Mouse (Mus musculus) neural tube, embryonic 15.5 days (tissue): Measurements from ENCODE around the gene Fbxo46. TPM values are rescaled to one million over a fixed set of nuclear protein-coding genes. Genes with fewer than 3 reads are reported as not detected.
"Not testable (repeated sequence)": the region's sequence is repeated elsewhere in the genome, so short reads cannot be mapped to it uniquely, and the experiment has no call there.

Experiments
- ATAC-seq: fragments of 200-750 bp; cut with Nextera tagmentation; 2 replicates; pipeline ENCODE4 v1.8.0; 2017; ENCODE audit warnings: mild to moderate bottlenecking, moderate TSS enrichment, moderate library complexity; ENCODE audit not compliant: low FRiP score
- H3K27ac ChIP-seq: fragments of 300-500 bp; sonication (generic); replicated peaks from 2 replicates; pipeline ENCODE4 v1.5.1; 2015; ENCODE audit warnings: mild to moderate bottlenecking, inconsistent platforms
- H3K27me3 ChIP-seq: fragments of 300-500 bp; sonication (generic); replicated peaks from 2 replicates; pipeline ENCODE4 v1.6.1; 2015; ENCODE audit warnings: inconsistent platforms
- H3K36me3 ChIP-seq: fragments of 300-500 bp; sonication (generic); 2 replicates; pipeline ENCODE4 v1.6.1; 2015; ENCODE audit warnings: inconsistent platforms
- H3K4me1 ChIP-seq: fragments of 300-500 bp; sonication (generic); 2 replicates; pipeline ENCODE4 v1.6.1; 2015; ENCODE audit warnings: inconsistent platforms
- H3K4me2 ChIP-seq: fragments of 300-500 bp; sonication (generic); 2 replicates; pipeline ENCODE4 v1.6.1; 2015; ENCODE audit warnings: inconsistent platforms, mild to moderate bottlenecking, moderate library complexity
- H3K4me3 ChIP-seq: fragments of 300-500 bp; sonication (generic); replicated peaks from 2 replicates; pipeline ENCODE4 v1.5.1; 2015; ENCODE audit warnings: mild to moderate bottlenecking, inconsistent platforms
- H3K9ac ChIP-seq: fragments of 300-500 bp; sonication (generic); replicated peaks from 2 replicates; pipeline ENCODE4 v1.6.1; 2015; ENCODE audit warnings: mild to moderate bottlenecking, inconsistent platforms
- H3K9me3 ChIP-seq: fragments of 300-500 bp; sonication (generic); replicated peaks from 2 replicates; pipeline ENCODE4 v1.6.1; 2016; ENCODE audit warnings: inconsistent platforms
- WGBS: fragments of 180-500 bp; shearing (Covaris S2); methylation state at CpG from one replicate; pipeline ENCODE4 v1.1.7; 2015; ENCODE audit warnings: mixed read lengths; 5-methylcytosine and 5-hydroxymethylcytosine counted together
- polyA plus RNA-seq: library from polyadenylated mRNA; unstranded; fragments of >200 nt; fragmentation: Nextera tagmentation; extraction: Ambion mirVana; gene quantifications from 2 replicates; pipeline ENCODE4 v1.2.1, GENCODE M21; 2015

Fbxo46 gene
- polyA plus RNA-seq, 1 experiment from 2014 or later: 15.5 TPM

DNA sequence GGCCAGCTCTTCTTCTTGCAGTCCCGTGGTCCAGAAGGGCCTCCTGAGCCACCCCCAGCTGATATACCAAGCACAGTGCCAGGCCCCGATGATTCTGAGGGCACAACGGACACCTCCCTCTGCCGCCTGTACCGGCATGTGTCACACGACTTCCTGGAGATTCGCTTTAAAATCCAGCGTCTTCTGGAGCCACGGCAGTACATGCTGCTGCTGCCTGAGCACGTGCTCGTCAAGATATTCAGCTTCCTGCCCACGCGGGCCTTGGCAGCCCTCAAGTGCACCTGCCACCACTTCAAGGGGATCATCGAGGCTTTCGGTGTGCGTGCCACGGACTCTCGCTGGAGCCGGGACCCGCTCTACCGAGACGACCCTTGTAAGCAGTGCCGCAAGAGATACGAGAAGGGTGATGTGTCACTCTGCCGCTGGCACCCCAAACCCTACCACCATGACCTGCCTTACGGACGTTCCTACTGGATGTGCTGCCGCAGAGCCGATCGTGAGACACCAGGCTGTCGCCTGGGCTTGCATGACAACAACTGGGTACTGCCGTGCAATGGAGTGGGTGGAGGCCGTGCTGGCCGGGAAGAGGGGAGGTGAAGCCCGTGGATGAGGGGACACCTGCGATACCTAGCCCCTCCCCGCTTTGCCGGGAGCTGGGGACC is 17.1 kb downstream of the Fbxo46 start:
- ATAC-seq: no peak

DNA sequence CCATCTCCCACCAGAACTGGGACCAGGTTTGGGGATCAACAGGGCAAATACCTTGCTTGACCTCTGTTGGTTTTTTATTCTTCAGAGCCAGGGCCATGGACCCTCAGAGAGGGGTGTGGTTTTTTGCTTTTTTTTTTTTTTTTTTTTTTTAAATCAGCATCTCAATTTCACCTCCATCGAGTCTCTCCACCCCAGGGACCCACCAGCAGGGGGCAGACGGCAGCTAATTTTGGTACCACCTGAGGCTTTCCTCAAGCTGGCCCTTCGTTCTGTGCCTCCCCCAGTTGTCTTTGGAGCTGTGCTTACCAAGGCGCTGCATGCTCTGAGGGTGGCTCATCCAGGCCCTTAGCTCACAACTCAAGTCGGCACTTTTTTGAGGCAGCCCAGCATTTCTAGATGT is 17.7 kb downstream of the Fbxo46 start:
- Histone ChIP-seq H3K36me3 (peaks cover 68% of the 10 kb centered on the region), H3K27me3 (no peaks in the 10 kb centered on the region), H3K4me1 (0 out of 2 replicates have a peak, but pooled peaks cover 4% of the 10 kb centered on the region), H3K27ac (no peak overlapping the region), H3K9ac (no peak overlapping the region), H3K9me3 (no peaks in the 10 kb centered on the region), H3K4me2 (no peak overlapping the region), H3K4me3 (no peak overlapping the region)
- WGBS: 59% methylated on average over 5 of the region's 5 CpGs
- no peak for ATAC-seq

More for the DNA sequence above, 17.1 kb downstream of the Fbxo46 start:
- Histone ChIP-seq H3K27me3 (no peaks in the 10 kb centered on the region), H3K4me1 (peaks cover 8% of the 10 kb centered on the region), H3K36me3 (peaks cover 64% of the 10 kb centered on the region), H3K4me3 (no peak overlapping the region), H3K9me3 (no peaks in the 10 kb centered on the region), H3K27ac (no peak overlapping the region), H3K4me2 (no peak overlapping the region), H3K9ac (no peak overlapping the region)
- 92% methylated on average over 38 of the region's 38 CpGs for WGBS

DNA sequence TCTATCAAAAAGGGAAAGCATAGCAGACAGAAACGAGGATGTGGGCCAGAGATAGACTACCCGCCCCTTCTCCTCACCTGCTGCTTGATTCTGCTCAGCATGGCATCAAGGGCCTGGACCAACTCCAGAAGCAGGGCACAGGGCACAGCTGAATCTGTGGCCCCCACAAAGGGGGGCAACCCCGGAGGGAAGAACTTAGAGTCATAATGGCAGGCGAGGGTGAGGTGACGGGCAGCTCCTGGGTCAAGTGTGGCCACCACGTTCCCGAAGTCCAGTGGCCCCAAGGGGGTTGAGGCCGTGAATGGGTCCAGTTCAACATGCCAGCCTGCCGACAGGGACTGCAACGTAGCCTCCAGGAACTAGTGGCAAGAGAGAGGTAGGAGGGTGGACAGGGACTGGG is 27.1 kb downstream of the Fbxo46 start:
- Histone ChIP-seq H3K4me1 (peaks cover 30% of the 10 kb centered on the region), H3K9me3 (no peaks in the 10 kb centered on the region), H3K27ac (no peak overlapping the region), H3K4me3 (no peak overlapping the region), H3K9ac (no peak overlapping the region), H3K27me3 (no peaks in the 10 kb centered on the region), H3K4me2 (no peak overlapping the region), H3K36me3 (peaks cover 12% of the 10 kb centered on the region)
- ATAC-seq: no peak
- 90% methylated on average over 10 of the region's 10 CpGs for WGBS

DNA sequence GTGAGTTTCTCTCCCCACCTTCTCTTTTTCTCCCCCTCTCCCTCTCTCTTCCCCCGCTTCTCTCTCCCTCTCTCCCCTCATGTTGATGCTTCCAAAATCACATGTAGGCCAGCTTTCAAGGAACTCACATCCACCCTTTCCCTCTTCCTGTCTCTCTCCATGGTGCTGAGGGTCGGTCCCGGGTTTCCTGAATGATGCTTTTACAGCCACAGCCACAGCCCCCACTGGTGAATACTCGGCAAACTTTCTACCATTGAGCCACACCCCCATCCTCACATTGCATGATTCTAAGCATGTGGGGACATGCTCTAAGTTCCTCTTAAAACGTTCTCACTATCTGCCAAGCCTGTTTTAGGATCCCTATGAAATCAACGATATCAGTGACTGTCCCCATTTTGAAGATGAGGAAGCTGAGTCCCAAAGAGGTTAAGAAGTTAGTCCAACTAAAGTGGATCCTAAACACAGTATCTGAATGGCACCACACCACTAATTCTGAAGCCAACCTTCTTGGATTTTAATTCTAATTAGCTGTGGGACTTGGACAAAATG is 27.9 kb downstream of the Fbxo46 start:
- H3K9me3 ChIP-seq: no peaks in the 10 kb centered on the region
- H3K4me1 ChIP-seq: peaks cover 30% of the 10 kb centered on the region
- H3K4me3 ChIP-seq: 0 out of 2 replicates have a peak overlapping the region, but pooled peaks have one; percentile 64
- peaks cover 14% of the 10 kb centered on the region for H3K36me3 ChIP-seq
- 58% methylated on average over 6 of the region's 6 CpGs for WGBS
- no peak overlapping the region for H3K27ac ChIP-seq
- H3K9ac ChIP-seq: no peak overlapping the region
- H3K4me2 ChIP-seq: peak overlapping the region; percentile 74
- ATAC-seq: no peak
- H3K27me3 ChIP-seq: no peaks in the 10 kb centered on the region

DNA sequence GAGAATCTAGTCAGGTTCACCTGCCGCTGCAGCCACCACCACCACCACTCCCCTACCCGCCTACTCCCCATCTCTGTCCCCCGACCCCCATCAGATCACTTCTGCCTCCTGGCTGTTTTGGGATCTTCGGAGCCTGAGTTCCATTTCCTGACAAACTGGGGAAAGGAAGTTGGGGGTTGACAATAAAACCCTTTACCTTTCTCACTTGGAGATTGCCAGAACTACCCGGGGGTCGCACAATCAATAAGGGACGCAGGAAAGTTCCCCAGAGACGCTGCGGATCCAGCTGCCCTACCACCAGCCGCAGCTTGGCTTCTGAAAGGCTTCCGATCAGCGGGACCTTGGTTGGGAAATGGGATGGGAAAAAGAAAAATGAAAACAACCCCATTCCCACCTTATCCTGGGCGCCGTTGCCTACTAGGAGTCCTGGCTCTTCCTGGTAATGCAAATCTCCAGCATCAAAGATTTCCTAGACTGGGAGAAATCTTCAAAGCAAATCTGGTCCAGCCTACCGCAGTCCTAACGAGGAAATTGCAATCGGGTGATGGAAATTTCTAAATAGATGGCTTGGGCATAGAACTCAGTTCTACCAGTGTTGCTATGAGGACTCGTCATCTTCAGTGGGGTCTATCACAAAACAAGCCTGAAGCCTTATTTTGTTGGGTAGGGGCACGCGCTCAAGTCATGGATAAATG is 28.7 kb downstream of the Fbxo46 start:
- H3K4me2 ChIP-seq: peak overlapping the region; percentile 74
- H3K27me3 ChIP-seq: no peaks in the 10 kb centered on the region
- peak overlapping the region; percentile 64 for H3K4me3 ChIP-seq
- H3K27ac ChIP-seq: peak overlapping the region; percentile 87
- H3K4me1 ChIP-seq: peaks cover 30% of the 10 kb centered on the region
- peaks cover 22% of the 10 kb centered on the region for H3K36me3 ChIP-seq
- H3K9ac ChIP-seq: peak overlapping the region; percentile 67
- no peaks in the 10 kb centered on the region for H3K9me3 ChIP-seq
- 9% methylated on average over 20 of the region's 20 CpGs for WGBS
- ATAC-seq: peak; percentile 0; the same call in 1 of the 2 replicates

DNA sequence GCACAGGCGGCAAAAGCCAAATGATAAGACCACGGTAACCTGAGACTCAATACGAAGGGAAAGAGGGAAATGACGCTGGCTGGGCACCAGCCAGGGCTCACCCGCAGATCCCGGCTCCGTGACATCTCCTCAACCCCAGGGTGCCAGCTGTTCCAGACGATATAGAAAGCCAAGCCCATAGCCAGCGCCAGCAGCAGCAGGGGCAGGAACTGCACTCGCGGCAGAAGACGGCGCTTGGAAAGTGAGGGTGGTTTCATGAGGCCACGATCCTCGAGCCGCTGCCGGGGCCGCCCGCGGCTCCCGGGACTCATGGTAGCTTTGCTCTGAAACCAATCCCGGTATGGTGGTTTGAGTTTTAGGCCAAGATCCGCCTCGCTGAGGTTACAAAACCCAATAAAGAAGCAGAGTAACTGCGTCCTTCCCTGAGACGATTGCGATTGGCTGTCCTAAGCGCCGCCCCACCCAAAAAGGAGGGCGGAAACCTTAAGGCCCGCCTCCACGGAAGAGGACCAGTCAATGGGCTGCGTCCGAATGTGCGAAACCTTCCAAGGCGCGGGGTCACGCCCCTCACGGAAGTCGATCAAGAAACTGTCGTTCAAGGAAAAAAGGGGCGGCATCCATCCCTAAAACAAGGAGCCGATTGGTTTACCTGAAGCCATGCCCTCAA is 29.3 kb downstream of the Fbxo46 start, which contains the start of gene Qpctl:
Gene Qpctl (minus strand): TSS at position 417 of the 667 bp plus-strand sequence.
- peak within 1 kb of the TSS; percentile 87 for H3K27ac ChIP-seq
- H3K36me3 ChIP-seq: peaks cover 28% of the 10 kb centered on the region
- under 1% methylated on average over 43 of the region's 43 CpGs for WGBS
- peak within 1 kb of the TSS; percentile 67 for H3K9ac ChIP-seq
- H3K9me3 ChIP-seq: no peaks in the 10 kb centered on the region
- no peaks in the 10 kb centered on the region for H3K27me3 ChIP-seq
- peak within 1 kb of the TSS; percentile 64 for H3K4me3 ChIP-seq
- peak; percentile 97 for ATAC-seq
- peak within 1 kb of the TSS; percentile 74 for H3K4me2 ChIP-seq
- H3K4me1 ChIP-seq: peaks cover 30% of the 10 kb centered on the region

DNA sequence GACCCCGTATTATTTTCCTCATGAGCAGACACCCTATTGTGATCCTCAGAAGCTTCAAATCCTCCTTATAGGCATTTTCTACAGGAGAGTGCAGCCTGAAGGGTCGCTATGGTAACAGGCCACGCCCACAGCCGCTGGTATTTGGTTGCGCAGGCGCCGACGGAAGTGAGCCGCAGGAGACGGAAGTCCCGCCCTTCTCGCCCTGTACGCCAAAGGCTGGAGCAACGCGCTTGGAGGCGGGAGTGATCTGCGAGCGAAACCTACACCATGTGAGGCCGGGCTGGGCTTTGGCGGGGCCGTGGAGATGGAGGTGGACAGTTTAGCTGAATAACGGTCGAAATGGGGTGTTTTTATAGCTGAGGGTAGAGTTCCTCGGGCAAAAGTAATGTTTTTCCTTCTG is 30.0 kb downstream of the Fbxo46 start, which contains the start of gene Snrpd2:
Gene Snrpd2 (plus strand): TSS at position 97 of the 400 bp plus-strand sequence.
- peaks cover 35% of the 10 kb centered on the region for H3K36me3 ChIP-seq
- ATAC-seq: peak; percentile 93
- peaks cover 30% of the 10 kb centered on the region for H3K4me1 ChIP-seq
- H3K9me3 ChIP-seq: no peaks in the 10 kb centered on the region
- under 1% methylated on average over 24 of the region's 24 CpGs for WGBS
- peak within 1 kb of the TSS; percentile 67 for H3K9ac ChIP-seq
- H3K4me3 ChIP-seq: peak within 1 kb of the TSS; percentile 64
- H3K27ac ChIP-seq: peak within 1 kb of the TSS; percentile 87
- H3K4me2 ChIP-seq: peak within 1 kb of the TSS; percentile 74
- no peaks in the 10 kb centered on the region for H3K27me3 ChIP-seq

DNA sequence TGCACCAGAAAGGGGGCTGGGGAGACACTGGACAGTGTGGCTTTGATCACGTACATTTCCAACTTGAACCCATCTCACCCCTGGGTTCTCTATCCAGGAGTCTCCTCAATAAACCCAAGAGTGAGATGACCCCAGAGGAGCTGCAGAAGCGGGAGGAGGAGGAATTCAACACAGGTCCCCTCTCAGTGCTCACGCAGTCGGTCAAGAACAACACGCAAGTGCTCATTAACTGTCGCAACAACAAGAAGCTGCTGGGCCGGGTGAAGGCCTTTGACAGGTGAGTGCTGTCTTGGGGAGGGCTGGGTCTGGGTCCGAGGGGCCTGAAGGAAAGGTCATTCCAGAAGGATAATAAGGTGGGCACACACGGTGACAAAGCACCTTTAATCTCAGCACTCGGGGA is 31.5 kb downstream of the Fbxo46 start:
- H3K27me3 ChIP-seq, ATAC-seq, H3K9me3 ChIP-seq, H3K27ac ChIP-seq: not testable (repeated sequence)
- H3K9ac ChIP-seq: 0 out of 2 replicates have a peak overlapping the region, but pooled peaks have one; percentile 67
- peak overlapping the region; percentile 74; the same call in 1 of the 2 replicates for H3K4me2 ChIP-seq
- peaks cover 38% of the 10 kb centered on the region for H3K36me3 ChIP-seq
- peak overlapping the region; percentile 64; the same call in 1 of the 2 replicates for H3K4me3 ChIP-seq
- peaks cover 30% of the 10 kb centered on the region for H3K4me1 ChIP-seq
- WGBS: 91% methylated on average over 10 of the region's 10 CpGs

DNA sequence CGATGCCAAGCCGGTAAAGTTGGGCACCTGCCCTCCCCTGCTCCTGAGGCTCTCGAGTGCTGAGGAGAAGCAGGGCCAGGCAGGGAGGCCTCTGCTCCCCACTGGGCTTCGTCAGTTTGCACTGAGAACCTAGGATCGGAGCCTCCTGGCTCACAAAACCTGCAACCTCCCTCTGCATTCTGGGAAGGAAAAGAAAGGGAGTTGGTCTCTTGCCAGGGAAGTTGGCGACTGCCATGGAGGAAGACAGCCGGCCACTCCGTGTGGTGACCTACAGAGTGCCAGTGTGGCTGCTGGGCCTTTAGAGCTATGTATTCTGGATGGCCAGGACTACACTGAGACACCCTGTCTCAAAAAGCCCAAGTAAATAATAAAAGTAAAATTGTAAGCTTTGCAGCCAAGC is 35.1 kb downstream of the Fbxo46 start:
- no peak overlapping the region for H3K9ac ChIP-seq
- H3K36me3 ChIP-seq: peaks cover 38% of the 10 kb centered on the region
- WGBS: 80% methylated on average over 8 of the region's 8 CpGs
- H3K27ac ChIP-seq: no peak overlapping the region
- peaks cover 34% of the 10 kb centered on the region for H3K4me1 ChIP-seq
- H3K4me3 ChIP-seq: no peak overlapping the region
- peaks cover 6% of the 10 kb centered on the region for H3K27me3 ChIP-seq
- ATAC-seq: no peak
- no peak overlapping the region for H3K4me2 ChIP-seq
- H3K9me3 ChIP-seq: no peaks in the 10 kb centered on the region

DNA sequence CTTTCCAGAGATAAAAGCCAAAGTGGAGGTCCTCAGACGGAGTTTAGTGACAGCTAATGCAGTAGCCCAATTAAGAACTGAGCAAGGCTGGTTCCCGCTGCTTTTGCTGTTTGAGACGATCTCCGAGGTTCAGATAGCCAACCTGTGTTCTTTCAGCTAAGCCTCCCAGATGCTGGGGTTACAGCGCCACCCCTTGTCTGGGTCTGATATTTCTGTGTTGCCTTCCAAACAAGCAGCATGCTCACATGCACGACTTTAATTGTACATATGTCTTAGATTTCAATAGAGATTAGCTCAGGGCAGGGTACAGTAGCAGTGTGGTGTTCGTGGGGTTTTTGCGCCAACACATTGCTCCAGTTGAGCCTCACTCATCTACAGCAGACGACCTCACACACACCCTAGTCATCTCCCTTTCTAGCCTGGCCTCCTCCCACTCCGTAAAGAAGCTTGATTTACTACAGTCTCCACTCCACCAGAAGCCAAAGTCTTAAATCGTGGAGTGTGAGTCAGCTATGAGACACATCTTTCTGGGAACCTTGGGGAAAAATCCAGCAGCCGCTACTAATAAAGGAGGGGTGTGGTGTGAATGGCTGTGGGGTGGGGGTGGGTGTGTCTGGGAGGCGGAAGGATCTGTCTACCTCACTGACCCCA is 36.3 kb downstream of the Fbxo46 start:
- Histone ChIP-seq H3K27me3 (peaks cover 11% of the 10 kb centered on the region), H3K36me3 (peaks cover 38% of the 10 kb centered on the region), H3K9me3 (no peaks in the 10 kb centered on the region), H3K4me3 (no peak overlapping the region), H3K4me2 (no peak overlapping the region), H3K9ac (no peak overlapping the region), H3K4me1 (peaks cover 33% of the 10 kb centered on the region), H3K27ac (0 out of 2 replicates have a peak overlapping the region, but pooled peaks have one; percentile 23)
- no peak for ATAC-seq
- WGBS: 50% methylated on average over 13 of the region's 13 CpGs
